Mouse (Mus musculus): ENCODE data around the gene Dpp10.

Dpp10 gene

GRCm38 (mm10) chr1:124044925-124045640, at the start of gene Dpp10:
TSS of gene Dpp10 (minus strand) at chr1:124045559.
- no peak for DNase-seq (ENCODE audit: low spot score in 2 of 2)

GRCm38 (mm10) chr1:124048544-124048943, 3.2 kb upstream of the Dpp10 start:
- no peak for DNase-seq (ENCODE audit: low spot score in 2 of 2)

- DNase-seq (ENCODE audit: low spot score in 2 of 2): peak in 1 of 2 experiments; percentile 2
Observed at GRCm38 (mm10) chr1:124045761-124046300, 472 bp upstream of the Dpp10 start.

GRCm38 (mm10) chr1:124044161-124044560, 1.2 kb downstream of the Dpp10 start:
- DNase-seq (ENCODE audit: low spot score in 2 of 2): no peak

- DNase-seq (ENCODE audit: low spot score in 2 of 2): no peak
Observed at GRCm38 (mm10) chr1:124043421-124043820, 1.9 kb downstream of the Dpp10 start.

GRCm38 (mm10) chr1:124041559-124041958, 3.8 kb downstream of the Dpp10 start:
- DNase-seq (ENCODE audit: low spot score in 2 of 2): peak in 1 of 2 experiments; percentile 8

- no peak for DNase-seq (ENCODE audit: low spot score in 2 of 2)
Observed at GRCm38 (mm10) chr1:124035306-124035990, 9.9 kb downstream of the Dpp10 start.

- no peak for DNase-seq (ENCODE audit: low spot score in 2 of 2)
Observed at GRCm38 (mm10) chr1:124032677-124033076, 12.7 kb downstream of the Dpp10 start.

GRCm38 (mm10) chr1:124031968-124032367, 13.4 kb downstream of the Dpp10 start:
- DNase-seq (ENCODE audit: low spot score in 2 of 2): no peak

- no peak for DNase-seq (ENCODE audit: low spot score in 2 of 2)
Observed at GRCm38 (mm10) chr1:124002797-124003196, 42.6 kb downstream of the Dpp10 start.

GRCm38 (mm10) chr1:123995780-123996179, 49.6 kb downstream of the Dpp10 start:
- no peak for DNase-seq (ENCODE audit: low spot score in 2 of 2)

- no peak for DNase-seq (ENCODE audit: low spot score in 2 of 2)
Observed at GRCm38 (mm10) chr1:123985324-123986024, 59.9 kb downstream of the Dpp10 start.

- no peak for DNase-seq (ENCODE audit: low spot score in 2 of 2)
Observed at GRCm38 (mm10) chr1:123978597-123978996, 66.8 kb downstream of the Dpp10 start.

- no peak for DNase-seq (ENCODE audit: low spot score in 2 of 2)
Observed at GRCm38 (mm10) chr1:123974621-123975020, 70.7 kb downstream of the Dpp10 start.

- no peak for DNase-seq (ENCODE audit: low spot score in 2 of 2)
Observed at GRCm38 (mm10) chr1:123946149-123946548, 99.2 kb downstream of the Dpp10 start.

GRCm38 (mm10) chr1:123940826-123941225, 104.5 kb downstream of the Dpp10 start:
- no peak for DNase-seq (ENCODE audit: low spot score in 2 of 2)

GRCm38 (mm10) chr1:123933812-123934727, 111.3 kb downstream of the Dpp10 start:
- no peak for DNase-seq (ENCODE audit: low spot score in 2 of 2)

- DNase-seq (ENCODE audit: low spot score in 2 of 2): no peak
Observed at GRCm38 (mm10) chr1:123928003-123928370, 117.4 kb downstream of the Dpp10 start.

GRCm38 (mm10) chr1:123927278-123928002, 117.9 kb downstream of the Dpp10 start:
- DNase-seq (ENCODE audit: low spot score in 2 of 2): no peak

- DNase-seq (ENCODE audit: low spot score in 2 of 2): no peak
Observed at GRCm38 (mm10) chr1:123924905-123925304, 120.5 kb downstream of the Dpp10 start.

GRCm38 (mm10) chr1:123923907-123924306, 121.5 kb downstream of the Dpp10 start:
- no peak for DNase-seq (ENCODE audit: low spot score in 2 of 2)
